Mouse (Mus musculus) lung, postnatal 0 days (tissue): ENCODE measurements around the gene Sptbn4.

Experiments used
- CTCF ChIP-seq: IDR thresholded peaks from 2 replicates; pipeline ENCODE4 v1.5.1; 2016; ENCODE audit warnings: antibody characterized with exemption, mild to moderate bottlenecking
- EP300 ChIP-seq: IDR thresholded peaks from 2 replicates; pipeline ENCODE4 v1.6.1; 2016; ENCODE audit warnings: antibody characterized with exemption, mild to moderate bottlenecking, control low read depth

GRCm38 (mm10) chr7:27339519-27339918, 108.0 kb downstream of the Sptbn4 start:
- TF ChIP-seq CTCF: no peak
- no peak for TF ChIP-seq EP300
